Mouse (Mus musculus) left cerebral cortex, adult 9 months (tissue): ENCODE data around the gene Pa2g4.
"Not testable (repeated sequence)": the region's sequence is repeated elsewhere in the genome, so short reads cannot be mapped to it uniquely, and the experiment has no call there.

Source experiments
- DNase-seq, 2 experiments: peaks; one replicate each; pipeline ENCODE4 v3.0.0; 2022; ENCODE audit warnings: low spot score in 2 of 2

Pa2g4 gene

DNA sequence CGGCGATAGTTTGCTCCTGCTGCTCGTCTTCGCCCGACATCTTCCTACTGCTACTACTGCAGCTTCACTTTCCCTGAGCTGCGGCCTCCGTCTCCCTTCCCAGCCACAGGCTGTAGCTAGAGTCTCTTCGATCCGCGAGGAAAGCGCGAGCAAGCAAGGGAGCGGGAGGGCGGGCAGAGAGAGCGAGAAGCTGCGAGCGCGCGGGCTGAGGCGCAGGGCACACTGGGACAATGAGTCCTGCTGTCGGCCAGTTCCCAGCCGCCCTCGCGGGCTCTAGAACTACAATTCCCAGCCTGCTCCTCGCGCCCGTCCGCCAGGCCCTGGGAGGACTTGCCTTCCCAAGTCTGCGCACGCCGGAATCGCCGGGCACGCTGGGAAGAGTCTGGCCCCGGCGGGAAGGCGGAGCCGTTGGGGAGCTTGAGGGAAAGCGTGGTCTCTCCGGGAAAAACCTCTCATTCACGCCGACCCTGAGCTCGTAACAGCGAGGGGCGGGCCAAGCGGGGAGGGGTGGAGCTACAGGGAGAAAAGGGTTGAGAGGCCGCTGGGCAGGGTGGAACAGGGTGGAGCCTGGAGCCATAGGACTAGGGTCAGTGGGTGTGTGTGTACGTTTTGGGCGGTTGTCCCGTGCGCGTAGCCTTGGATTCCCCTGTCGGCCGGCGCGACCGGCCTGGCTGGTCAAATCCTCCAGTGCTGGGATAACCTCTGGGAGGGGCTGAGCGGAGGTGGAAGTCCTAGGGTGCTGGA is at the start of gene Pa2g4:
TSS of gene Pa2g4 (minus strand) at position 200 of the 744 bp plus-strand sequence.
- peak; percentile 97 to 99 for DNase-seq

GRCm38 (mm10) chr10:128614934-128615333 is 49.1 kb upstream of the Pa2g4 start:
- no peak for DNase-seq

- DNase-seq = not testable (repeated sequence)
Measured at GRCm38 (mm10) chr10:128613820-128614219, 48.0 kb upstream of the Pa2g4 start.

DNA sequence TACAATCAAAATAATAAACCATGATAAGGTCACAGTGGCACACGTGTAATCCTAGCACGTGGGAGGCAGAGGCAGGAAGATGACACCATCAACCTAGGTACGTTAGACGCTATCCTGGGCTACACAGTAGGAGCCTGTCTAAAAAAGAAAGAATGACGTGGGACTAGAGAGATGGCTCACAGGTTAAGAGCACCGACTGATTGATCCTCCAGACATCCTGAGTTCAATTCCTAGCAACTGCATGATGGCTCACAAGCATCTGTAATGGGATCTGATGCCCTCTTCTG is 47.3 kb upstream of the Pa2g4 start:
- DNase-seq = no peak

GRCm38 (mm10) chr10:128612433-128613153 is 46.8 kb upstream of the Pa2g4 start:
- peak in 1 of 2 experiments; percentile 69 for DNase-seq

GRCm38 (mm10) chr10:128606483-128606882 is 40.7 kb upstream of the Pa2g4 start:
- DNase-seq = no peak

DNA sequence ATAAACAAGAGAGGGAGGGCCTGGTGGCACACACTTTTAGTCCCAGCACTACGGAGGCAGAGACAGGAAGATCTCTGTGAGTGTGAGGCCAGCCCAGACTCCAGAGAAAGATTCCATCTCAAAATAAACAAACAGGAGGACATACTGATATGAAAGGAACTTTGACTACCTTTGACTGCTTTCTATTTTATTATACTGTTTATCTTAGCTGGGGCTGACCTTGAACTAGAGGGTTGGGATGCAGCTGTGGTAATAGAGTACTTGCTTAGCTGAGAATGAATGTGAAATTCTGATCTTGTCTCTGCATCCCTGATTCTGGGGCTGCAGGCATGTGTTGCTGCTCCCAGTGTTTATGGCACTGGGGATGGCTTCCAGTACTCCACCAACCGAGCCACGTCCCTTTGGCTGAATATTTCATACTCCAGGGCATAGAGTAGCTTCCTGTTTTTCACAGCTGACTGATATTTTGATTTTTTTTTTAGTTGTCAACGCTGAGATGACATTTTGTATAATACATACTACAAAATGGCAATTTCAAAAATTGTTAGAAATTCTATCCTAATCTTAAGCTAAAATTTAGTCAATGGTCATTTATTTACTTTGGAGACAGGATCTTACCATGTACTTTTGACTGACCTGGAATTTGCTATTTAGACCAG is 36.8 kb upstream of the Pa2g4 start:
- no peak for DNase-seq

DNA sequence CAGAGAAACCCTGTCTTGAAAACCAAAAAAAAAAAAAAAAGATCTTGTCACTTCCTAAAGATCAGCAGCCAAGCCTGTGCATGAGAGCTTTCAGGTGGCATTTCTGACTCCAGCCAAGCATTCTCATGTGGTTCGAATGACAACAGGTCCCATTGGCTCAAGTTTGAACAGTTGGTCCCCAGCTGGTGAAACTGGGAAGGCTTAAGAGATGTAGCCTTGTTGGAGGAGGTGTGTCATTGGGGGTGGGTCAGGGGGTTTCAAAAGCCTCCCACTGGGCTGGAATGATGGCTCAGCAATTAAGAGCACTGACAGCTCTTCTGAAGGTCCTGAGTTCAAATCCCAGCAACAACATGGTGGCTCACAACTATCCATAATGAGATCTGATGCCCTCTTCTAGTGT is 35.7 kb upstream of the Pa2g4 start:
- no peak for DNase-seq

DNA sequence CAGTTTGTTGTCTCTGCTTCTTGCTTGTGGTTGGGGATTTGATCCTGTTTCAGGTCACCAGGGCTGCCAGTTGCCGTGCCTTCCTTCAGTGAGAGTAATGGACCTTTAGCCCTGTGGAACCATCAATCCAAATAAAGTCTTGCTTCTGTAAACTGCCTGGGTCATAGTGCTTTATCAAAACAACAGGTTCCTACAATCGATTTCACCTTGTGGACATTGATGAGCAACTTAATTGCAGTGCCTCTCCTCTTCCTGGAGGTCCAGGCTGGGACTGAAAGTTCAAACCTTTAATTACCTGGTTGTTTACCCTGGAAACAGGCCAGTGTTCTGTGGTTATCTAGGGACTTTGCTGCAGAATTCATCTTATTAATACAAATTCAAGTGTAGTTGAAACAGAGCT is 32.7 kb upstream of the Pa2g4 start:
- no peak for DNase-seq

DNA sequence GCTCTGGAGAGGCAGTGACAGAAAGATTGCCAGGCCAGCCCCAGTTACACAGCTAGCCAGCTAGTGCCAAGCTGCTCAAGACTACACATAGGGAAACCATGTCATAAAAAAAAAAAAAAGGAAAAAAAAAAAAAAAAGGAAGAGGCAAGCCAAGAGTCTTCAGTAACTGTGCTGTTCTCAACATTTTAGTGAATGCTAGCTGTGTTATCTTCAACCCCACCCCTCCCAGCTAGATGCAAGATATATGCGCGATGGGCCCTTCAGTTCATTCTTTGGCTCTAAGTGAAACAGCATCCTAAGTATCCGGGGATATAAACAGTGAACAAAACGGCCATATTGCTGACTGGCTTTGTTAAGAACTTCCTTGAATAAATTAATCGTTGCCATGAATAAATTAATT is 27.0 kb upstream of the Pa2g4 start:
- DNase-seq = no peak

GRCm38 (mm10) chr10:128591436-128591835 is 25.6 kb upstream of the Pa2g4 start:
- DNase-seq = no peak

- DNase-seq = peak in 1 of 2 experiments; percentile 40
Measured at GRCm38 (mm10) chr10:128590193-128590690, 24.5 kb upstream of the Pa2g4 start.

GRCm38 (mm10) chr10:128589464-128590192 is 23.8 kb upstream of the Pa2g4 start, which contains the start of gene Erbb3:
Gene Erbb3, minus strand, starts transcription at chr10:128589652.
- no peak for DNase-seq

DNA sequence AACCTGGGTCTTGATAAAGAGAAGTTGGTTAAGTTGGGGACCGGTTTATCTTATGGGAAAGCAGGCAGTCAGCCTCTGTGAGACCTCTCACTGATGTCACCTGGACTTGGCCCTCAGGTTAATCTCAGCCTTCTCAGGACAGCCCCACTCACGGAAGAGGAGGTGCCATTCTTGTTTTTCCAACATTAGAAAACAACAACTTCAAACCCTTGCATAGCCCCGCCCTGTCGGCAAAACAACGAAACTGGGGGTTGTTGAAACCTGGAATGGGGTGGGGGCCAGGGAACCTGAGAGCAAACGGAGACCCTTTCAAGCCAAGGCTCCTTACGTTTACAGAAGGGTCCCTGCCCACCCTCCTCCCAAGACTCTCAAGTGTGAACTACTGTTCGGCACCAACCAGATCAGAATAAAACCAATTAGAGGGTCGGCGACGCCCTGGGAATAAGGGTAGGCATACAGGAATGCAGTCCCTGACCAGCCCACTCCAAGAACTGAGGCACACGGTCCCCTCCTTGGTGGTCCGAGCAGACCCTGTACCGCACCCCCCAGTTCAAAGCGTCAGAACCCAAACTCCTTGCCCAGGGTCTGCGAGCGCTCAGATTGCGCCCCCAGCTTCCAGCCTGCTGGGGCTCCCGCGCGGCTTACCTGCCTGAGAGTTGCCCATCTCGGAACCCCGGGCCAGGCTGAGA is 23.1 kb upstream of the Pa2g4 start:
- no peak for DNase-seq

DNA sequence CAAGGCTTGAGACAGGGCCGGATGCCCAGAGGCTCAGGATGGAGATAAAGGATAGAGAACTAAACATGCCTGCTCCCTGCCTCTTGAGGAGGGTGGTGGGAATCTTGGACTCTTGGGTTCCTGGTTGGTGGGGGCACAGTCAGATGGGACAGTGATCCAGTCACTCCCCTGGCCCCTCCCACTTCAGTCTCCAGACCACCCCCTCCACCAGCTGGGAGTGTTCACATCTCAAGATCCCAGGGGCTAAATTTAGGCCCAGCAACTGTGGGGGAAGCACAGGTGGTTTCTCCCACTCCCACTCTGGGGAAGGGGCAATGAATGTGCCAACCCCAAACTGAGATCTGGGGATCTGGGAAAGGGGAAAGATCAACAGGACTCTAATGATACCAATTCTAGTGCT is 22.3 kb upstream of the Pa2g4 start:
- DNase-seq = no peak

GRCm38 (mm10) chr10:128587697-128588096 is 21.9 kb upstream of the Pa2g4 start:
- no peak for DNase-seq

GRCm38 (mm10) chr10:128587120-128587519 is 21.3 kb upstream of the Pa2g4 start:
- DNase-seq = no peak

DNA sequence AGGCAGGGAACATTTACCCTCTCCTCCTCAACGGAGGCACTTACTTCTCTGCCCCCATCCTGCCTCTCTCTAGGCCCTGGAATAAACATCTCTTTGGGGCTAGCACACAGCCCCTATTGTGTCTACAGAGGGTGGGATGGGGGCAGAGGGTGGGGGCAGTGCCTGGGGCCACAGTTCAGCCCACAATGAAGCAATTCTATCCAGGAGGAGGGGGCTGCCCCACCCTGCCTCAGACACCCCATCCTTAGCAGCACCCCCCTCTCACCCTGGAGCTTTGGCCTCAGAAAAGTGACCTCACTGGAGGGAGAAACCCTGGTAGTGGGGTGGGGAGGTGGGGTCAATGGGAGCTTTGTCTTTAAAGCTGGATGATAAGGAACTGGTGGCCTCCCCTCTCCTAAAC is 20.8 kb upstream of the Pa2g4 start:
- DNase-seq = peak in 1 of 2 experiments; percentile 21

GRCm38 (mm10) chr10:128584386-128584785 is 18.6 kb upstream of the Pa2g4 start:
- DNase-seq = no peak

DNA sequence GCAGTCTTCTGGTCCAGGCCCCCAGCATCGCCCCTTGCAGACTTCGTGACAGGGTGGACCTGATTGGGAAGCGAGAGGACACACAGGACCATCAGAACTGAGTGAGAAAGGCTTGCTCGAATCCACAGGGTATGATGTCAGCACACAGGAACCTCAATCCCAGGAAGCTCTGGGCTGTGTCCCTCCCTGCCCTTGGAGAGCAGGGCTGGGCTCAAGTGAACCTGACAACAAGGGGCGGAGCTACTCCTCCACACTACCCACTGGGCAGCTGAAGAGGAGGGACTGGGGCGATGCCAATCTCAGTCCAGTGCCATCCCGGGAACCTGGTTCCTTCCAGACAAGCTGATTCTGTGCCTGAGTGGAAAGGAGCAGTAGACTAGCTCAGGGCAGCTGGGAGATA is 17.9 kb upstream of the Pa2g4 start:
- DNase-seq = no peak

GRCm38 (mm10) chr10:128579731-128580130 is 13.9 kb upstream of the Pa2g4 start:
- no peak for DNase-seq
